Mouse (Mus musculus) myocyte (in vitro differentiated cells): ENCODE measurements around the gene Krtcap2.

Source experiments
- MAX ChIP-seq: IDR thresholded peaks from one replicate; pipeline ENCODE4 v1.6.1; 2011; ENCODE audit warnings: low read depth, mild to moderate bottlenecking, control low read depth
- POLR2A ChIP-seq: IDR thresholded peaks from one replicate; pipeline ENCODE4 v1.6.1; 2011; ENCODE audit warnings: low read depth, mild to moderate bottlenecking, control low read depth, moderate library complexity; ENCODE audit not compliant: insufficient read length
- USF1 ChIP-seq: IDR thresholded peaks from one replicate; pipeline ENCODE4 v1.6.1; 2011; ENCODE audit warnings: low read depth, mild to moderate bottlenecking, control low read depth, moderate library complexity

DNA sequence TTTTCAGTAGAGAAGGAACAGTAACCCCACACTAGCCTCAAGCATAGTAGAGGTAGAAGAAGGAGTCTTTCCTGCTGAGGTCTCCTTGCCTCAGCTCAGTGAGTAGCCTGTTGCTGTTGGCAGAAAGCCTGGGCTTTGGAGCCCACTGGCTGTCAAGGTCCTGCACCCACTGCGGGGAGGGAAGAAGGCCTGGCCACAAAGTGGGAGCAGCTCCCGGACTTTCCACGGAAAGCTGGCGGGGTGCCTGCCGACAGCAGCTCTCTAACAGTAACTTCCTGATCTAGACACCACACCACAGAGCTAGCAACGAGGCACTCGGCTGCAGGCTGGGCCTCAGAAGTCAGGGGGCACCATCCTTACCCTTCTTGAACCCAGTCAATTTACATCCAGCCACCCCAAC lies 35.0 kb upstream of the Krtcap2 start:
- TF ChIP-seq MAX (no peak), USF1 (no peak), POLR2A (no peak)
